Mouse (Mus musculus) ES-Bruce4 (cell line): Measurements from ENCODE around the gene Lrp1. TPM values are rescaled to one million over a fixed set of nuclear protein-coding genes. Genes with fewer than 3 reads are reported as not detected.

ENCODE experiments used
- H3K27ac ChIP-seq: 2 replicates; pipeline ENCODE4 v1.5.1; 2012; ENCODE audit warnings: low read length, inconsistent platforms; ENCODE audit not compliant: insufficient read depth
- H3K27me3 ChIP-seq: 2 replicates; pipeline ENCODE4 v1.6.1; 2012; ENCODE audit warnings: mild to moderate bottlenecking, low read length, inconsistent platforms; ENCODE audit not compliant: control insufficient read depth, poor library complexity, insufficient read depth, severe bottlenecking
- H3K36me3 ChIP-seq: 2 replicates; pipeline ENCODE4 v1.6.1; 2012; ENCODE audit warnings: inconsistent platforms, mild to moderate bottlenecking, low read length, moderate library complexity; ENCODE audit not compliant: control insufficient read depth, poor library complexity, insufficient read depth, severe bottlenecking
- H3K4me1 ChIP-seq: one replicate; pipeline ENCODE4 v1.8.1; 2011; ENCODE audit warnings: low read length; ENCODE audit not compliant: control insufficient read depth, insufficient read depth
- H3K4me3 ChIP-seq: 2 replicates; pipeline ENCODE4 v1.5.1; 2011; ENCODE audit warnings: low read depth, mild to moderate bottlenecking, low read length
- H3K9ac ChIP-seq: 2 replicates; pipeline ENCODE4 v1.6.1; 2012; ENCODE audit warnings: low read depth, mild to moderate bottlenecking, inconsistent platforms; ENCODE audit not compliant: poor library complexity, severe bottlenecking
- H3K9me3 ChIP-seq: replicated peaks from 2 replicates; pipeline ENCODE4 v1.6.1; 2012; ENCODE audit warnings: mild to moderate bottlenecking, low read length, inconsistent platforms; ENCODE audit not compliant: control insufficient read depth, poor library complexity, insufficient read depth, severe bottlenecking
- CTCF ChIP-seq: IDR thresholded peaks from one replicate; pipeline ENCODE4 v1.8.1; 2011; ENCODE audit warnings: low read depth, low read length
- EP300 ChIP-seq: IDR thresholded peaks from 2 replicates; pipeline ENCODE4 v1.6.1; 2011; ENCODE audit warnings: low read depth, low read length; ENCODE audit not compliant: insufficient read depth
- POLR2A ChIP-seq: IDR thresholded peaks from one replicate; pipeline ENCODE4 v1.8.1; 2011; ENCODE audit warnings: low read length; ENCODE audit not compliant: insufficient read depth
- polyA plus RNA-seq: library from polyadenylated mRNA; stranded (reverse); fragments of >200 nt; gene quantifications from 2 replicates; pipeline ENCODE4 v1.2.4, GENCODE M21; 2011; ENCODE audit warnings: low read depth; ENCODE audit not compliant: missing spikeins, insufficient read depth, insufficient read length

Gene Lrp1
- polyA plus RNA-seq, 1 experiment = 41.3 TPM

GRCm38 (mm10) chr10:127546505-127546904 lies 74.4 kb downstream of the Lrp1 start:
- Histone ChIP-seq H3K36me3 (no peaks in the 10 kb centered on the region), H3K4me1 (no peaks in the 10 kb centered on the region), H3K27ac (no peak overlapping the region), H3K9ac (no peak overlapping the region), H3K27me3 (no peaks in the 10 kb centered on the region), H3K9me3 (no peaks in the 10 kb centered on the region), H3K4me3 (no peak overlapping the region)
- TF ChIP-seq CTCF (no peak), EP300 (no peak), POLR2A (no peak)

- no peak for TF ChIP-seq POLR2A
- TF ChIP-seq EP300 = no peak
- TF ChIP-seq CTCF = no peak
- Histone ChIP-seq H3K9ac (no peak overlapping the region), H3K4me1 (no peaks in the 10 kb centered on the region), H3K4me3 (no peak overlapping the region), H3K9me3 (no peaks in the 10 kb centered on the region), H3K27ac (no peak overlapping the region), H3K36me3 (no peaks in the 10 kb centered on the region), H3K27me3 (no peaks in the 10 kb centered on the region)
Measured at GRCm38 (mm10) chr10:127544375-127544774, 76.6 kb downstream of the Lrp1 start.

GRCm38 (mm10) chr10:127543916-127544315 lies 77.0 kb downstream of the Lrp1 start:
- no peak for TF ChIP-seq POLR2A
- no peak for TF ChIP-seq EP300
- TF ChIP-seq CTCF = no peak
- Histone ChIP-seq H3K27me3 (no peaks in the 10 kb centered on the region), H3K4me1 (no peaks in the 10 kb centered on the region), H3K36me3 (no peaks in the 10 kb centered on the region), H3K9me3 (no peaks in the 10 kb centered on the region), H3K27ac (no peak overlapping the region), H3K9ac (no peak overlapping the region), H3K4me3 (no peak overlapping the region)

- Histone ChIP-seq H3K27ac (no peak overlapping the region), H3K9me3 (no peaks in the 10 kb centered on the region), H3K27me3 (no peaks in the 10 kb centered on the region), H3K4me3 (no peak overlapping the region), H3K4me1 (peaks cover under 1% of the 10 kb centered on the region), H3K36me3 (no peaks in the 10 kb centered on the region), H3K9ac (no peak overlapping the region)
- TF ChIP-seq CTCF = no peak
- no peak for TF ChIP-seq EP300
- TF ChIP-seq POLR2A = no peak
Measured at GRCm38 (mm10) chr10:127542720-127543119, 78.2 kb downstream of the Lrp1 start.

- no peak overlapping the region for H3K4me3 ChIP-seq
- no peak for TF ChIP-seq EP300
- TF ChIP-seq POLR2A = no peak
- no peak for TF ChIP-seq CTCF
- no peak overlapping the region for H3K9ac ChIP-seq
- H3K36me3 ChIP-seq = no peaks in the 10 kb centered on the region
- no peaks in the 10 kb centered on the region for H3K9me3 ChIP-seq
- H3K4me1 ChIP-seq = peaks cover 4% of the 10 kb centered on the region
- H3K27me3 ChIP-seq = no peaks in the 10 kb centered on the region
- H3K27ac ChIP-seq = no peak overlapping the region
Measured at GRCm38 (mm10) chr10:127542084-127542483, 78.9 kb downstream of the Lrp1 start.

GRCm38 (mm10) chr10:127541510-127541909 lies 79.4 kb downstream of the Lrp1 start:
- TF ChIP-seq EP300 = no peak
- no peak for TF ChIP-seq POLR2A
- no peak for TF ChIP-seq CTCF
- Histone ChIP-seq H3K9ac (no peak overlapping the region), H3K36me3 (no peaks in the 10 kb centered on the region), H3K9me3 (no peaks in the 10 kb centered on the region), H3K4me3 (no peak overlapping the region), H3K4me1 (peaks cover 4% of the 10 kb centered on the region), H3K27ac (no peak overlapping the region), H3K27me3 (no peaks in the 10 kb centered on the region)
